Mouse (Mus musculus): ENCODE results near the gene Rptor. TPM values are rescaled to one million over a fixed set of nuclear protein-coding genes. Genes with fewer than 3 reads are reported as not detected.
A peak's percentile ranks its signal among the peaks of the same experiment; 100 is the strongest.

The Rptor gene
- total RNA-seq, 2 experiments from 2014 or later, result 63.1 to 64.1 TPM

DNA sequence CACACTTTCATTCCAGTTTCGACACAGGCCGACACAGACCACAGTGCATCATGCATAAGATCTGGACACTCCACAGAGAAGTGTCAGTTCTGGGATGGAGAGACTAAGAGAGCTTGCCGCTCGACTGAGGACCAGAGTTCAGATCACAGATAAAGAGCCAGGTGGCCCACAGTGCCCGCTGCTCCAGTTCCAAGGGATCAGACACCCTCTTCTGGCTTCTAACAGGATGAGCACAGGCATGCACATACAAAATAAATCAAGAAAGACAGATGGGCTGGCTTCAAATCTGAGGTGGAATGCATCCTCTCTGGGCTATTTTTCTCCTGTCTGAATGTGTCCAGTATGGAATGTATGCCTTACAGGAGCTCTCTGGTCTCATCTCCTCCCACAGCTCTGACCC, 324.1 kb downstream of the Rptor start:
- no peak for DNase-seq (ENCODE audit: low spot score in 2 of 2)

DNA sequence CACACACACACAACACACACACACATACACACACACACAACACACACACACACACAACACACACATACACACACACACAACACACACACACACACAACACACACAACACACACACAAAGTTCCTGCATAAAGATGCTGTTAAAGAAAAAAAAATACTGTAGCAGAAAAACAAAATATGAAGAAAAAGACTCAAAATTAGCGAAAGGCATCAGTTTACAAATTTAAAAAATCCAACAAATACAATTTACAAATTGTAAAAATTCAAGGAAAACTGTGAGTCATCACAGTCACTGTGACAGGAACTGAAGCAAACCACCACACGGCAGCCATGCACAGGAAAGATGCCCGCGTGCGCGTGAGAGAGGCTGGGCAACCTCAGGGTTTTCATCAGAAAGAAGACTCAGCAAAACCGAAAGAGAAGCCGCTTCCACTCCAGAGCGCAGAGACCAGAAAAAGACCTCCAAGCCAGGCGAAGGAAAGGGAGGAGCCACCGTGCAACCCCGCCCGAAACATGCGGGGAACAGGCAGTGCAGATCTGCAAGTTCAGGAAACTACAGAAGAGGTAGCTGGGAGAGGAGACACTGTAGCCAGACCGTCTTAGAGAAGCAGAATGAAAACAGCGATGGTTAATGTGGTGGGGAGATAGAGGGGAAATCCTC, 325.4 kb downstream of the Rptor start:
- DNase-seq (ENCODE audit: low spot score in 2 of 2), result peak in 1 of 2 experiments; percentile 65

DNA sequence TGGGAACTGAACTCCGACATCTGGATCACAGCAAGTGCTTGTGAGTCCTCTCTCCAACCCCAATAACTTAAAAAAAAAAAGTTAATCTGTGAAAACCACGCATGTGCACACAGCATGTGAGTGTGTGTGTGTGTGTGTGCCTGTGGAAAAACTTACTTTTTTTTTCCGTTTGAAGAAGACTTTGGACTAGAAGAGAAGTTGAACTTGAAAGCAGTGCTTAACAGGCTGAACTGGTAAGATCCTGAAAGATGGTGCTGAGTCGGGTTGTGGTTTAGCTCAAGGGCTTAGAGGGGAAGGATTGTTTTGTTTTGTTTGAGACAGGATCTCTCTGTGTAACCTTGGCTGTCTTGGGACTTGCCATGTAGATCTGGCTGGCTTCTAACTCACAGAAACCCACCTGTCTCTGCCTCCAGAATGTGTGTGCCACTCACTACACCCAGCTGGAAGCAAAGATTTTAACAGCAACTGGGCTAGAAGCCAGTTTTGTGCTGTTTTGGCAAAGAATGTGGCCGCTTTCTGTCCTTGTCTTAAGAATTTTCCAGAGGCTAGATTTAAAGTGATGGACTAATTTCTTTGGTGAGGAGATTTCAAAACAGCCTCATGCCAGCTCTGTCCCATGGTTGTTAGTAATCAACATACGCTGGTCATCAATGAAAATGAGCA, 327.0 kb downstream of the Rptor start:
- no peak for DNase-seq (ENCODE audit: low spot score in 2 of 2)

DNA sequence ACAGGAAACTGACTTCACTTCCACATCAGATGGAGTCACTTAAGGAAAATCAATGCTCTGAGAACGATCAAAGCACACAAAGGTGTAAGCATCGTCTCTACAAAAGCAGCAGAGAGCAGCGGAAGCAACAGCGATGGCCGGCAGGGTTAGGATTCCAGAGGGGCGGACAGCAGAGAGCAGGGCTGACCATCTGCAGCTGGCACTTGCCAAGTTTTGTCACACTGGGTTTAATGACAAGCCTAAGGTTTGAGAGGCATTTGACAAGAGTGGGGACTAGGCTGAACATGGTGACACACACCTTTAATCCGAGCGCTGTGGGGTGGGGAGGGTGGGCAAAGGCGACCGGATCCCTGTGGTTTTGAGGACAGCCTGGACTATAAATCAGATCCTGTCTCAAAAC, 329.1 kb downstream of the Rptor start:
- no peak for DNase-seq (ENCODE audit: low spot score in 2 of 2)

DNA sequence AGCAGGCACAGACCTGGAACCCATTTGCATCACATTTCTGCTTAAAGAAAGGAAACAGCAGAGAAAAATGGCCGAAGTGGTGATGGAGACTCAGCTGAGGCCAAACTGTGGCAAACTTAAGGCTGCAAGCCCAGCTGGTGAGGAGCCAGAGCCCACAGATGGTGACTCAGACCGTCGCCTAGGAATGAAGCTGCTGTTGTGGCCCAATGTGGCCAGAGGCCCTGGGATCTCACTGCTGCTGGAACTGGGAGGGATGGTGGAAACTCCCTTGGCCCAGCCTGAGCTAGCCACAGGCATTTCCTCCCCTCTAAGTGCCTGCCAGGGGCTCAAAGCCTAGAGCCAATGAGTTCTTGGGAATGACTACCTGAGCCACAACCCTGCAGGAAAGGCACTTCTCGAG, 330.4 kb downstream of the Rptor start:
- DNase-seq (ENCODE audit: low spot score in 2 of 2), result no peak

DNA sequence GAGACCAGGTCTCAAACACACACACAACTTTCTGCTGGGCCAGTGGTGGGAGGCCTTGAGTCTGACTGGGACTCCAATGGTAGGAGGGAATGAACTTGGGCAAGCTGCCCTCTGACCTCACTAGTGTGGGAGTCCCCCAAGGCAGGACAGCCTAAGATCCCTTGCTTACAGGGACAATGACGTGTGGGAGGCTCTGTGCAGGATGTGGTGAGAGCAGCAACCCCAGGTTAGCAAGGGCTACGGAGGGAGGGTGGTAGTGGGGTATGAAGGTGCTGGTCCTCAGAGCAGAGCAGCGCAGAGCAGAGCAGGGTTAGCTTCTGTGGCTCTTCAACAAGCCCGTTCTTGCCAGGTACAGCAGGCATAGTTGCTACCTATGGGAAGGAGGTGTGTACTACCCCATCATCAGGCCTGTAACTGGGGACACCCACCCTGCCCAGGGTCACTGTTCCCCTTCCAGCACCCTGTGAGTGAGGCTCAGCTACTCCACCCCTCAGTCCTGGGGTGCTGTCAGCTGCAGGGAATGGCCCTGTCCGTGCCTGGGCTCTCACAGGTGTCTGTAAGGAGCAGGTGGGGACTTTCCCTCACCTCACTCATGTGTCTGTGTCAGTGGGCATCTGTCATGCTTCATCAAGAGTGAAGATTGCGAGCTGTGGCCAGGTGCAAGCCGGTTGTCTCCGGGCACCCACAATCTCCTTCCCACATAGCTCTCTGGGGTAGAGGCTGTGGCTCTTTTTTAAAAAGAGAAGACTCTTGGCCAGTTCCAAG, 331.3 kb downstream of the Rptor start:
- DNase-seq (ENCODE audit: low spot score in 2 of 2), result no peak

DNA sequence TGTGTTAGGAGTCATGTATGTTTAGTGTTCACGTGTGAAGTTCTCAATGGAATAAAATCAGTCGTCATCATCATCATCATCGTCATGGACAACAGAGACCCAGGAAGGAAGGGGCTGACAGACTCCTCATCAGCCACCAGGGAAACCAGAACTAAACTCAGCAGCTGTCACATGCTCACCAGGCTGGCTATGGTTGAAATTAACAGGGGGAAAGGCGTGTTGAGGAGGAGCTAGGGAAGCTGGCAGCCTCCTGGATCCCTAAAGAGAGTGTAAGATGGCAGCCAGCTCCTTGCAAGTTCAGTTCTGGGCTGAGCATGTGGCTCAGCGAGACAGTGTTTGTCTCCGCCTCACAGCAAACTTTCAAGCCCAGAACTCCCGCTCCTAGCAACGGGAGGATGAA, 332.1 kb downstream of the Rptor start:
- DNase-seq (ENCODE audit: low spot score in 2 of 2), result no peak

DNA sequence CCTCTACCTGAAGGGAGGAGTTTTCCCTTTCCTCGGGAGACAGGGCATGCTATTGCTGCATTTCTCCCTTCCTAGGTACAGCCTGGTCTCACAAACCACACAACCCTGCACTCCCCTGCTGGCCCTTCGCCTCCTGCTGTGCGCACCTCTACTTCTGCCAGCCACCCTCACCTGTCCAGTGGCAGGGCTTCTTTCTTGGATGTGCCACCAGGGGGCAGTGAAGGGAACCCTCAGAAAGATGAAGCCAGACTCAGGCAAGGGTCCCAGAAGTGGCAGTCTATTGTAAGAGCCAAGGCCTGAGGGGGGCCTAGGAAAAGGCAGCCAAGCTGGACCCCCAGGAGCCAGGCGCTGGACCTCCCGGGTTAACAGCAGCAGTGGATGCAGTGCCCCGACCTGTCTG, 332.8 kb downstream of the Rptor start:
- DNase-seq (ENCODE audit: low spot score in 2 of 2), result peak; percentile 67 to 76

DNA sequence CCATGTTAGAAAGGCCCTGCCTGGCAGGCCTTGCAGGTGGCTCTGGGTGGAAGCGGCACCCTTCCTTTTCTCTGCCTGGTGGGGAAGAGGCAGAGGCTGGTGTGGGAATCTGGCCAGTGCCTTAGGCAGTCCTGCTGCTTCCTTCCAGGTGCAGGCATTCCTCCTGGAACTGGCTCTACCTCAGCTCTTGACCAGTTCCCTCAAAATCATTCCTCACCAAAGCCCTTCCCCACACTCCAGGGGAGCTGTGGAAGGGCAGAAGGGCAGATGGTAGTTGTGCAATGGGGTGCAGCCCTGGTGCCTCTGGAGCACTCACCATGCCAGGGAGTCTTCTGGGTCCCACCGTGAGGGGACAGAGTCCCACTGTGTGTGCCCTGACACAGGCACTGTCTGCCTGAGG, 333.8 kb downstream of the Rptor start:
- DNase-seq (ENCODE audit: low spot score in 2 of 2), result no peak

DNA sequence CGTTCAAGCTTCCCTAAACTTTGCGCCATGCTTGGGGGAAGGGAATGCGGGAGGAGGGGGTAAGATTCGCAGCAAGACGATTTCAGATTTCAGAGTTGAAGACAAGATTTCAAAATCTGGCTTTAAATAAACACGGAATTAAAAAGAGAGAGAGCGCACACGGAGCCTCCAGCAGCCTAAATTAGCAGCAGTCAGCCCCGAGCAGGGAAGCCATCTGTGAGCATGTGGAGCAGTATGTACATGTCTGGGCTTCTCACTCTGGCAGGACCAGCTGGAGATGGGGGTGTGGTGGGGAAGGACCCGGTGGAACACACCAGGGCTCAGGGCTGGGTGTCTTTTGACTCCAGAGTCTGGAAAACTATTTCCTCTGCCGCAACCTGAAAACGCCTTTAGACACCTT, 334.5 kb downstream of the Rptor start:
- peak; percentile 69 to 86 for DNase-seq (ENCODE audit: low spot score in 2 of 2)

DNA sequence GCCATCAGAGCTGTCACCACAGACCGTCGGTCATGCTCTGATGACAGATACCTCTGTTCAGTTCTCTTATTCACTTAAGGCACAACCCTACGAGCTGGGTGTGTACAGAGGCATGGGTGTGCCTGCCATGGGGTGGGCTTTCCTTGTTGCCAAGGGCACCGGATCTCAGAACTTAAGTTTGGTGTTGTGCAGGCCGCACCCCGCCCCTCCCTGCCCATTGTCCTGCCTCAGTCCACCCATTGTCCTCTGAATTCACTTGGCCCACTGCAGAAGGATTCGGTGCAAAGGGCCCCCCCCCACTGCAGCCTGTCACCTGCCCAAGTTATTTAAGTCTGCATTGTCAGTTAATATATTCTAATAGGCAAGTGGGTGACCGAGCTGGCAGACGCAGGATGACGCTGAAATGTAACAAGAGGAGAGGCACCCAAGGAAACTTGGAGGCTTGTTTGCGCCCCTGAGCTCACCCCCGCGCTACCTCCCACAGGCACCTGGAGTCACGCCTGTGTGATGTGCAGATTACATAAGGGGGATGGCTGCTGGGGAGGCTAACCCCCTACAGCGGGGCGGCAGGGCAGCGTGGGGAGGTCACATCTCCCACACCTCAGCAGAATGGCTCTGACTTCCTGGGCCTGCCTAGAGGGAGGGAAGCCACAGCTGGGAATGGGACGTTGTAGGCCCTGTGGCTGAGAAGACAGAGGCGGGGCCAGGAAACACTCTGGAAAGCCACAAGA, 335.2 kb downstream of the Rptor start:
- DNase-seq (ENCODE audit: low spot score in 2 of 2), result peak; percentile 64 to 71

DNA sequence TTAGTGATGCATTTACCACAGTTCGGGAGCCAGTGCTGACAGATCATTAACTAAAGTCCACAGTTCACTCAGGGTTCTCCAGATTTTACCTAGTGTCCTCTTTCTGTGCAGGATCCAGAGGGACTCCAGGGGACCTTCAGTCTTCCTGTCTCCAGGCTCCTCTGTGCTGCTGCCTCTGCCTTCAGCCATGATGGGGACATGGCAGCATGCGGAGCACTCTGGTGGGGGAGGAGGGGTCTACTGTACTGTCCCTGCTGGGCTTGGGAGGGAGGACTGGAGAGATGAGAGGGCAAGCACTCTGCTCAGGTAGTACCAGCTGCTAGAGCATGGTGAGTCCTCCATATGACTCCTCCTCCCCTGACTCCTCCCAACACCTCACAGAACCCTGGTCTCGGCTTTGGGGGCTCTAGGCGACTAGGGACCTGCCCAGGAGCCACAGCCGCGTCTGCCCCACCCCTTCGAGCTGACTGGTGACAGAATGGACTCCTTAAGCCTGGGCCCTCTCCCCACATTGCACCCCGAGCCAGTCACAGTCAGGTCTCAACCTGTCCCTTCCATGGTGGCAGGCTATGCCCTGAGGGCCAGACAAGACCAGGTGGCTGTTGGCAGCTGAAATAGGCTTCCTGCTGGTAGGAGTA, 336.5 kb downstream of the Rptor start:
- DNase-seq (ENCODE audit: low spot score in 2 of 2), result no peak

DNA sequence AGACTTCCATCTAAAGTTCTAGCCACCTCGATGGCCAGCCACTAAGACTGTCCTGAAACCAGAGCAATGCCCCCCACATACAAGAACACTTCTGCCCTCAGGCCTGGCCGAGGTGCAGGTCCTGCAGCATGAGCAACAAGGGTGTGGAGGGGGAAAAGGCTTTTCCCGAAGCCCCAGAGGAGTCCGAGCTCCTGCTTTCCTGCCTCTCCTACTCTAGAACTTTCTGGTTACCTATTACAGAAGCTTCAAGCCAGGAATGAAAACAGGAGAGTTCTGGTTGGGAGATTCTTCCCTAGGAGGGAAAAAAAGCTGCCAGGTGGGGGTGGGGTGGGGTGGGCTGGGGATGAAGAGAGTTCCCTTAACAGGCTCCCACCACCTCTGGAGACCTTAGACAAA, 337.0 kb downstream of the Rptor start:
- no peak for DNase-seq (ENCODE audit: low spot score in 2 of 2)

DNA sequence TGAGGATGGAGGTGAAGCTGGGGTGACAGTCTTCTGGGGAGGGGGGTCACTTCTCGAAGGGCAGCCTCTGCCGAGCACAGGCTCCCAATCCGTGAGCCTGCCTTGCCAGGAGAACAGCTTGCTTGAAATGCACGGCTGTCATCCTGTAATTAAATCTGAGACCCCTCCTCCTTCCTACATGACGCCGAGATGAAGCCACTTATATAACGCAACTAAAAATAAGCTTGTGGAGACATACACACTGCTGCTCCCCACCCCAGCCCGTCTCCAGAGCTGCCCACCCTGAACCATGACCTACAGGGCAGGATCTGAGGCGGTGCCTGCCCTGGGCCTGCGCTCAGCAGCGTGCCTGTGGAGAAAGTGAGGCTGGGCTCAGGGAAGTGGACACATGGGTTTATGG, 337.4 kb downstream of the Rptor start:
- peak in 1 of 2 experiments; percentile 44 for DNase-seq (ENCODE audit: low spot score in 2 of 2)

DNA sequence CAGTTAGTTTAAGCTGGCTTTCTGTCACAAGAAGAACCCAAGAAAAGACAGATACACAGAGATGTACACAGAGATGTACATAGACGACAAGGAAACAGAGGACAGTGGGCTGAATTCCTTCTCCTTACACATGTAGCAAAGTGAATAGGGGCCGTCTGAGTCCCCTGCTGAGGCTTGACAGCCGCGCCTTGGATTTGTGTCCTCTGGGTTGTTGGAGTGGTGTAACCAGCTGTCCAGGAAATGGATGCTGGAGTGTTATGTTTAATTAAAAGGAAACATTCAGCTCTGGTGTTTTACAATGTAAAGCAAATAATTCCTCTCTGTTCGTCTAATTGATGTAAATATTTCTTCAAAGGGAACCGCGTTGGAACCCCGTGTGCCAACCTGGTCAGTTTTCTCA, 339.1 kb downstream of the Rptor start:
- no peak for DNase-seq (ENCODE audit: low spot score in 2 of 2)

DNA sequence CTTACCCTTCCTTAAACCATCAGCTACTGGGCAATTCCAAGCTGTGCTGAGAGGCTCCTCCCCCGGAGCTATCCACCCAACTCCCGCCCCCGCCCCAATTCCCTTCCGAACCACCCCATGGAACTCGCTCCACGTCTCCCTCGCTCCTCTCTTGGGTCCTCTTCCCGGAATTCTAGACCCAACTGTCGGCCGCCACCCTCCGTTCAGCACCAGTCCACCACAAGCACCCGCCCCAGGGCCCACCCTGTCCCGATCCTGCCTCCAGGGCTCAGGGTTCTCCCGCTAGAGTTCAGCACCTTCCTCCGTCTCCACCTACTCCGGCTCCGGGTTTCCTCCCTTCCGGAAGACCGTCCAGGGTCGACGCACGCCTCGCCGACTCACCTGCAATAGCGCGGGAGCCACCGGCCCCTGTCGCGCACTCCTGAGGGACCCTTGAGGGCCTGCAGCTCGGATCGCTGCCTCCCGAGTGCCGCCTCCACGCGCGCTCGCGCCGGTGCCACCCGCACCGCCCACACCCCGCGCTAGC, 339.6 kb downstream of the Rptor start:
- DNase-seq (ENCODE audit: low spot score in 2 of 2), result no peak

DNA sequence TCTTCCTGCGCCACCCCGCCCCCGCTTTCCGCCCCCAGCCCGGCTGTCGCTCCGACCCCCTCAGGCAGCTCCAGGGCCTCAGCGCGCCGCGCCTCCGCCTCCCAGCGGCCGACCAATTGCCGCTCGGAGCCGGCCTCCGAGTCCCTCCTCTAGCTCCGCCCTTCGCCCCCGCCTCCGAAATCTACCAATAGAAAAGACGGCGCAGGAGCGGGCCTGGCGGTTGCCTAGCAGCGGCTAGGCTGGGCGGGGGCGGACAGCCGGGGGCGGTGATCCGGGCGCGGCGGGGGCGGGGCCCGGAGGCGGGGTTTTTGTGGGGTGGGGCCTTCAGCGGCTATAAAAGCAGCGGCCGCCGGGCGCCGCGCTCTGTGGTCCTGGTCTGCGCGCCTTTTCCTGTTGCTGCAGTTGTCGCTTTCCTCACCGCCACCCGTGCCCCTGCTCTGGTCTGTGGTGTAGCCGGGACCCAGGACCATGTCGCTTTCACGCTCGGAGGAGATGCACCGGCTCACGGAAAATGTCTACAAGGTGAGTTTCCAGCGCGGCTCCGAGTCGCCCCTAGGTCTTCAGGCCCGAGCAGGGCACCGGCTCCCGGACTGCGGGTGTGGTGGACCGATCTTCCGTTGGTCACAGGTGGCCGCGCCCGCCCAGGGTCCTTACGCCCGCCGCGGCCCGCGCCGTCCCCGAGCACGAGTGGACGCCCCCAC, 340.2 kb downstream of the Rptor start, which contains the start of gene Baiap2:
Baiap2 (plus strand) TSS at position 37 of the 701 bp plus-strand sequence.
- DNase-seq (ENCODE audit: low spot score in 2 of 2), result peak; percentile 97 to 99

DNA sequence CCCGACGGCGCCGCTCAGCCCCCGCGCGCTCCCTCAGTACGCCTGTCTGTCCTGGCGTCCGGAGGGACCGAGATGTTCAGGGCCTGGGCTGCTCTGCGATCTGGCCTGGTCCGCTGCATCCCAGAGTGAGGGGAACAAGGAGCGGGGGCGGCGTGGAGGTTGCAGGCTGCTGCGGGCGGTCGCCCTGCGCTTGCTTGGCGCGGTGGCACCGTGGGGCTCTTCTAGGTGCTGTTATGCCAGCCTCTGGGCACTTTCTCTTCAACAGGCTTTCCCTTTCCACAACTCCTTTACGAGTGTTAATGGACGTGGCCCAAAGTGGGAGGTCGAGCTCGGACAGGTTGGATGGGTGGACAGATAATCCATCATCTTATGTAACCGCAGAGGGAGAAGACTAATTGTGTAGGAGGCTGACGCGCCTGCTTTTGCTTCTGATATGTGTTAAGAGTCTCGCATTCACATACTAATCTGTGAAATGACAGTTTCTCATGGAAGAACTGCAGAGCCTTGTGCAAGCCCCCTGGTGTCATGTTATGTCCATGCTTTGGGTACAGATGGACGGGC, 340.8 kb downstream of the Rptor start:
- peak; percentile 50 to 59 for DNase-seq (ENCODE audit: low spot score in 2 of 2)

DNA sequence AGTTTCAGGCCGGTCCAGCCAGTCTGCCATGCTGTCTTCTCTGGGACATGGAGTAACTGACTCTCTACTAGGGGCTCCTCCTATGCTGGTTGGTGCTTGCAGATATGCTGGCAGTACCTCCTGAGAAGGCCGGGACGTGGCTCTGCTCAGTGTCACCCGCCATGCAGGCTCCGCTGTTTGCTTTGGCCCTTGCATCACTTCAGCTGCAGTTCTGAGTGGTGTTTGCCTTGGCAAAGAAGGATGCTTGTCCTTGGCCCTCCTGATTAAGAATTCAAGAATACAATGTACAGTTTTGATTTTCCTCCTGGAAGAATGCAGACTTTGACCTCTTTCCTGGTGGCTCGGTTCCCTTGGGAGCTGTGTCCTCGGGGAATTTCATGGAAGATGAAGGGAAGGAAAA, 342.6 kb downstream of the Rptor start:
- DNase-seq (ENCODE audit: low spot score in 2 of 2), result no peak

DNA sequence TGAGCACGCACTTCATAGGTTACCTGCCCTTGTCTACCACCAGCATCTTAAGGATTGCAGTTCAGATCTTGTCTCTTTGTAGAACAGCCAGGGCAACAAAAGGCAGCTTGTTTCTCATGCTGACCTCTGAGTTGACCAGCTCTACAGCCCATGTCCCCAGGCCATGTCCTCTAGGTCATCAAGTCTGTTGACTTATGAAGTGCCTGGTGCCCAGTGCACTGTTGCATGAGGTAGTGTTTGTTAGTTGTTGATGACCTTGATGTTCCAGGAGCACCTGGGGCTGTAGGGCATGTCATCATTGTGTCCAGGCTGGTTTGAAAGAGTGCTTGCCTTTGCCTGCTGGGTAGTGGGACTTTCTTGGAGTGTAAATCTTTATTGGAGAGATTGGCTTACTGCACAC, 344.7 kb downstream of the Rptor start:
- no peak for DNase-seq (ENCODE audit: low spot score in 2 of 2)

Measured in left cerebral cortex, adult 18-20 months (tissue).